Mouse (Mus musculus): ENCODE data around the gene Acoxl. TPM values are rescaled to one million over a fixed set of nuclear protein-coding genes. Genes with fewer than 3 reads are reported as not detected.
A peak's percentile ranks its signal among the peaks of the same experiment; 100 is the strongest.

Acoxl gene
- polyA plus RNA-seq, 1 experiment from 2014 or later: 0.28 TPM

DNA sequence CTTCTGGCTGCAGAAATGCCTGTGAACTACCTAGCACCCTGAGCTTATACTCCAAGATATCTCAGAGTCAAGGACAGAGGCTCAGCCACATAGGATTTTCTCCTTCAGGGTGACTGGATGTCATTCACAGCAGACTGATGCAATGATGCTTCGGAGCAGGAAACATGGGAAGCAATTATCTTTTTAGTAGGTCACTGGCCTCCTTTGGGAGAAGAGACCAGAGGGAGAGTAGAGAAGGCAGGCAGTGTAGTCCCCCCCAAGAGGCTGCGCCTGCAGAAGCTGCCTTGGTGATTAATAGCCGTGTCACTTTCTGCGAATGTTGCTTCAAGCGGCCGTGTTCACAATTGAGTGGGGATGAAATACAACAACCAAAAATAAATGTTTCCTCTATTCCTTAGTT is 121.9 kb downstream of the Acoxl start:
- WGBS: 67% methylated on average over 6 of the region's 6 CpGs
- Histone ChIP-seq H3K27me3 (no peaks in the 10 kb centered on the region), H3K9me3 (replicated peaks) (no peaks in the 10 kb centered on the region), H3K4me1 (replicated peaks) (no peaks in the 10 kb centered on the region), H3K27ac (no peak overlapping the region), H3K4me3 (no peak overlapping the region), H3K9ac (no peak overlapping the region), H3K36me3 (no peaks in the 10 kb centered on the region), H3K4me2 (no peak overlapping the region)
- no peak for ATAC-seq (replicated peaks; ENCODE audit: insufficient number of reproducible peaks, insufficient read depth, low FRiP score, low read depth)

DNA sequence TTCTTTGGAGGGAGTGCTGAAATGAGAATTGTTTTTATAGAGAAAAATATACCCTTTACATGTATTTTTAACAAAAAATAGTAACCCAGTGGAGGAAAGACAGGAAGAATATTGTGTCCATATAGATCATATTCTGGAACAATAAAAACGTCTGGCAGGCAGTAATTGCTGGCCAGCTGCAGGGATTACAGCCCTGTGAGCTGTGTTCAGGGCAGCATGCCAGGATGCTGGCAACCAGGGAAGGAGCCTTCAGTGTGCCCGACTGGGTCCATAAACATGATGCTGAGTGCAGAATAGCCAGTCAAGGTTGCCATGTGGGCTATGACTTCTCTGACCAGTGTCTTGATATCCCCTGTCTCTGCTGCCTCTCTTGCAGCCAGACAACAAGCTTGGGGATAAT is 122.5 kb downstream of the Acoxl start:
- no peak overlapping the region for H3K4me3 ChIP-seq
- 34% methylated on average over 2 of the region's 2 CpGs for WGBS
- ATAC-seq (replicated peaks; ENCODE audit: insufficient number of reproducible peaks, insufficient read depth, low FRiP score, low read depth): no peak
- H3K9ac ChIP-seq: no peak overlapping the region
- H3K36me3 ChIP-seq: no peaks in the 10 kb centered on the region
- no peak overlapping the region for H3K4me2 ChIP-seq
- no peaks in the 10 kb centered on the region for H3K9me3 ChIP-seq (replicated peaks)
- no peak overlapping the region for H3K27ac ChIP-seq
- no peaks in the 10 kb centered on the region for H3K27me3 ChIP-seq
- H3K4me1 ChIP-seq (replicated peaks): no peaks in the 10 kb centered on the region

DNA sequence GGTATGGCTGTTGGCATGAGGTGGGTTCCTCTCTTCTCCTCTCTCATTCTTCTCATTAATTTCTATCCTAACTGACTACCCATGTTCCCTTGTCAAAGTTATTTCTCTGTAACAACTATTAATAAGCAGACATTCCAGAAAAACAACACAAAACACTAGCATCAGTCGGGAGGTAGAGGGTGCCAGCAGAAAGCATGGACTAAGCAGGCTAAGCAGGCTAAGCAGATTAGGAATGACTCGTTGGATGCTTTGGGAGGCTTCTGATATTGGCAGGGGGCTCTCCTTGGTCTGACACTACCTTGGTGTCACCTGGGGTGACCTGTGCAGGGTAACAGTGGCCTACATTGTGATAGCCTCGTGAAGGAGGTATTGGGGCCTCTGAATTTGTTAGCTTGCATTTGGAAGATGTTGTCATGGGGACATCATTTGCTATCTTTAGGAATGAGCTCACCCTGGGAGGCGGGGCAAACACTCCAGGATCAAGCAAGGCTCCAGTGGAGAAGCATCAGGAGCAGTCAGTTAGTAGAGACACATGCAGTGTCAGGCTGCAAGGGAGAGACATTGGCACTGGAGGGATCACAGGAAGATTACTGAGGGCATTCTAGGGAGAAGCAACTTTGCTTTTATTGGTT is 123.2 kb downstream of the Acoxl start:
- no peaks in the 10 kb centered on the region for H3K36me3 ChIP-seq
- peak; percentile 64; the same call in 1 of the 2 replicates for ATAC-seq (replicated peaks; ENCODE audit: insufficient number of reproducible peaks, insufficient read depth, low FRiP score, low read depth)
- WGBS: 31% methylated on average over 4 of the region's 4 CpGs

DNA sequence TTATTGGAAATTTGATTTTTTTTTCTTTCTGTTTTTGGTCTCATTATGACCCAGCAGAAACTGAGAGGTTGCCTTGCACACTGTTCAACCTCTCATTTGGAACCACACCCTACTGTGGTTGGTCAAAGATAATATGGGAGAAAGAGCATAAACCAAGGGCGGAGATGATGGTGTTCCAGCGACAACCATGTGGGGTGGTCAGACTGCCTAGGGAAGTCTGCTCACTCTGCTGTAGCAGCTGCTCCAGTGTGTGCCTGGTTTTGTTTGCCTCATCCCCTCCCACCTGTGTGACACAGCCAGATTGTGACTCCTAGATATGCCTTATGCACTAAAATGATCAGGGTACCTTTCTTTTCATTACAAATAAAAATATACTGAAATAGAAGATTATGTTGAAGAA is 130.3 kb downstream of the Acoxl start:
- no peaks in the 10 kb centered on the region for H3K27me3 ChIP-seq
- H3K9ac ChIP-seq: no peak overlapping the region
- H3K36me3 ChIP-seq: no peaks in the 10 kb centered on the region
- H3K27ac ChIP-seq: no peak overlapping the region
- no peak overlapping the region for H3K4me3 ChIP-seq
- no peaks in the 10 kb centered on the region for H3K4me1 ChIP-seq (replicated peaks)
- no peaks in the 10 kb centered on the region for H3K9me3 ChIP-seq (replicated peaks)
- WGBS: 91% methylated on average over 2 of the region's 2 CpGs
- no peak overlapping the region for H3K4me2 ChIP-seq
- no peak for ATAC-seq (replicated peaks; ENCODE audit: insufficient number of reproducible peaks, insufficient read depth, low FRiP score, low read depth)

More for the DNA sequence above, 123.2 kb downstream of the Acoxl start:
- H3K27ac ChIP-seq: no peak overlapping the region
- no peak overlapping the region for H3K9ac ChIP-seq
- H3K4me3 ChIP-seq: no peak overlapping the region
- no peaks in the 10 kb centered on the region for H3K4me1 ChIP-seq (replicated peaks)
- H3K27me3 ChIP-seq: no peaks in the 10 kb centered on the region
- no peaks in the 10 kb centered on the region for H3K9me3 ChIP-seq (replicated peaks)
- H3K4me2 ChIP-seq: no peak overlapping the region

DNA sequence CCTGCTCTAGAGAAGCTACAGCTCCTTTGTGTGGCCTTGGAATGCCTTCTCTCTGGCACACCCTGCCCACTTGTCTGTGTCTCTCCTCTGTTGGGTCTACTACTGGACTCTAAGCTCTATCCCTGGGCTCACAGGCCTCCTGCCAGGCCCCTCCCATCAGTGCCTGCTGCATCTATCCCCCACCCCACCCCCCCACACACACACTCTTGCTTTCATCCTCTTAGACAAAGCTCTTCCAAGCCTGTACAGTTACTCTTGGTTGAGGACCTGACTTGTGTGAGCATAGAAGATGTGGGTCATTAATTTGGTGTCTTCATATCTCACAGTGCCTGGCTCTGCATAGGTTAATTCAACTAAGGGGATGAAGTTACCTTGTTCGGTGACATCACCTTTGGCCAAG is 137.6 kb downstream of the Acoxl start:
- 76% methylated on average over 1 of the region's 1 CpGs for WGBS
- no peak for ATAC-seq (replicated peaks; ENCODE audit: insufficient number of reproducible peaks, insufficient read depth, low FRiP score, low read depth)
- Histone ChIP-seq H3K9me3 (replicated peaks) (no peaks in the 10 kb centered on the region), H3K4me2 (no peak overlapping the region), H3K4me1 (replicated peaks) (no peaks in the 10 kb centered on the region), H3K27me3 (no peaks in the 10 kb centered on the region), H3K36me3 (no peaks in the 10 kb centered on the region), H3K27ac (no peak overlapping the region), H3K4me3 (no peak overlapping the region), H3K9ac (no peak overlapping the region)

DNA sequence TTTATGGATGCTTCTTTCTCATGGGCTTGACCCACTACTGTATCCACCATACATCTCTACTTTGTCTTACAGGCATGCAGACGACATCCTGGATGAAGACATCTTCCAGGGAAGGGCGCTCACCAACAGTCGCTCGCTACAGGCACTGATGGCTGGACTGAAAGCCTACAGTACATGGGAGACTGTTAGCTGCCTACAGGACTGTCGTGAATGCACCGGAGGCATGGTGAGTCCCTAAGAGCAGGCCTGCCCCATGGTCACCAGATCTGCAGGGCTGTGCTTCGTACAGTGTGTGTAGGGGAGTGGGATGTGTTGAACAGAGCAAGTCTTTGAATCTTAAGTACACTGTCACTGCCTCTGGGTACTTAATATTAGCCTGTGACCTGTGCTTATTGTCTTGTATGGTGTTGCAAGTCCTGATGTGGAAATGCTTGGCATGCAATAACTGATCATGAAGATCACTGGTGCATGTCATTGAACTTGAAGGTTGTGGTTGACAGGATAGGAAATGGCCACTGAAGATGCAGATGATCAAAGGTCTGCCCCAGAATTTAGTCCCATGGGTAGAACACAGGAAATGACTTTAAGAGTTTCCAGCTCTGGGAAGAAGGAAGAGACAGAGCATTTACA is 140.0 kb downstream of the Acoxl start:
- no peak overlapping the region for H3K27ac ChIP-seq
- no peaks in the 10 kb centered on the region for H3K4me1 ChIP-seq (replicated peaks)
- no peak overlapping the region for H3K4me3 ChIP-seq
- H3K9me3 ChIP-seq (replicated peaks): no peaks in the 10 kb centered on the region
- no peaks in the 10 kb centered on the region for H3K36me3 ChIP-seq
- 87% methylated on average over 7 of the region's 7 CpGs for WGBS
- H3K4me2 ChIP-seq: no peak overlapping the region
- no peak for ATAC-seq (replicated peaks; ENCODE audit: insufficient number of reproducible peaks, insufficient read depth, low FRiP score, low read depth)
- H3K27me3 ChIP-seq: 0 out of 2 replicates have a peak, but pooled peaks cover 3% of the 10 kb centered on the region
- no peak overlapping the region for H3K9ac ChIP-seq

DNA sequence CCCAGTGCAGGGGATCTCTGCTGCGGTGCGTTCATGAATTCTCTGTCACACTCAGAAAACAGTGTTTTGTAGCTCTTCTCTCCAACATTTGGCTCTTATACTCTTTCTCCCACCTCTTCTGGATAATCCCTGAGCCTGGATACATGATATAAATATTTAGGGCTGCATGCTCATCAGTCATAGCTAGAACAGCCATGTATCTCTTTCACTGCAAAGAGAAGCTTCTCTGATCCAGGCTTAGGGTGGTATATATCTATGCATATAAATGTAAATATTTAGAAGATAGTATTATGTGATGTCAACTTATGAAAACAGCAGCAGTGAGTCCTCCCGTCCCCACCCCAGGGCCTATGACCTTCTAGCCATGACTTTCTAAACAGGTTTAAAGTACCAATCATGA is 143.9 kb downstream of the Acoxl start:
- no peaks in the 10 kb centered on the region for H3K36me3 ChIP-seq
- no peaks in the 10 kb centered on the region for H3K4me1 ChIP-seq (replicated peaks)
- H3K4me2 ChIP-seq: no peak overlapping the region
- H3K4me3 ChIP-seq: no peak overlapping the region
- 0 out of 2 replicates have a peak, but pooled peaks cover 3% of the 10 kb centered on the region for H3K27me3 ChIP-seq
- no peak overlapping the region for H3K9ac ChIP-seq
- no peak overlapping the region for H3K27ac ChIP-seq
- no peak for ATAC-seq (replicated peaks; ENCODE audit: insufficient number of reproducible peaks, insufficient read depth, low FRiP score, low read depth)
- 88% methylated on average over 3 of the region's 3 CpGs for WGBS
- no peaks in the 10 kb centered on the region for H3K9me3 ChIP-seq (replicated peaks)

DNA sequence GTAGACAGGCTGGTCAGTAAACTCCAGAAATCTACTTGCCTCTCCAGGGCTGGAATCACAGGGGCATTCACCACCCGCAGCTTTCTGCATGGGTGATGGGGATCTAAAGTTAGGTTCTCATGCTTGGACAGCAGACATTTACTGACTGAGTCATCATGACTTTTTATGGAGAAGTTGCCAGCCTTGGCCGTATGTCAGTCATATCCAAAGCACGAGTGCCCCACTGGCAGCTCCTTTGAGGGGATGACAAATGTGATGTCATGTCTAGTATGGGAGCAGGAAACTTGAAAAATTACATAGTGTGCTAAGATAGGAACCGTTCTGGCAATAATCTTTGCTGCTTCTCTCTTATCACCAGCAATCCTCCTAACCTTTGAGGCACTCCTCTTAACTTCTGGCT is 144.6 kb downstream of the Acoxl start:
- Histone ChIP-seq H3K27ac (no peak overlapping the region), H3K9me3 (replicated peaks) (no peaks in the 10 kb centered on the region), H3K27me3 (0 out of 2 replicates have a peak, but pooled peaks cover 3% of the 10 kb centered on the region), H3K4me1 (replicated peaks) (no peaks in the 10 kb centered on the region), H3K9ac (no peak overlapping the region), H3K36me3 (no peaks in the 10 kb centered on the region), H3K4me3 (no peak overlapping the region), H3K4me2 (no peak overlapping the region)
- WGBS: 32% methylated on average over 4 of the region's 4 CpGs
- ATAC-seq (replicated peaks; ENCODE audit: insufficient number of reproducible peaks, insufficient read depth, low FRiP score, low read depth): no peak

DNA sequence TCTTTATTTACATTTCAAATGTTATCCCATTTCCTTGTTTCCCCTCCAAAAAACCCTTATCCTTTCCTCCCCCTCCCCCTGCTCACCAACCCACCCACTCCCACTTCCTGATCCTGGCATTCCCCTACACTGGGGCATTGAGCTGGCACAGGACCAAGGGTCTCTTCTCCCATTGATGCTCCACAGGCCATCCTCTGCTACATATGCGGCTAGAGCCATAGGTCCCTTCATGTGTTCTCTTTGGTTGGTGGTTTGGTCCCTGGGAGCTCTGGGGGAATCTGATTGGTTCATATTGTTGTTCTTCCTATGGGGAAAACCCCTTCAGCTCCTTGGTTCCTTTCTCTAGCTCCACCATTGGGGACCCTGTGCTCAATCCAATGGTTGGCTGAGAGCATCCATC is 145.3 kb downstream of the Acoxl start:
- Histone ChIP-seq H3K9me3 (replicated peaks) (no peaks in the 10 kb centered on the region), H3K27me3 (0 out of 2 replicates have a peak, but pooled peaks cover 3% of the 10 kb centered on the region), H3K4me3 (no peak overlapping the region), H3K4me1 (replicated peaks) (no peaks in the 10 kb centered on the region), H3K27ac (no peak overlapping the region), H3K9ac (no peak overlapping the region), H3K4me2 (no peak overlapping the region), H3K36me3 (no peaks in the 10 kb centered on the region)
- WGBS: 94% methylated on average over 1 of the region's 1 CpGs
- no peak for ATAC-seq (replicated peaks; ENCODE audit: insufficient number of reproducible peaks, insufficient read depth, low FRiP score, low read depth)

DNA sequence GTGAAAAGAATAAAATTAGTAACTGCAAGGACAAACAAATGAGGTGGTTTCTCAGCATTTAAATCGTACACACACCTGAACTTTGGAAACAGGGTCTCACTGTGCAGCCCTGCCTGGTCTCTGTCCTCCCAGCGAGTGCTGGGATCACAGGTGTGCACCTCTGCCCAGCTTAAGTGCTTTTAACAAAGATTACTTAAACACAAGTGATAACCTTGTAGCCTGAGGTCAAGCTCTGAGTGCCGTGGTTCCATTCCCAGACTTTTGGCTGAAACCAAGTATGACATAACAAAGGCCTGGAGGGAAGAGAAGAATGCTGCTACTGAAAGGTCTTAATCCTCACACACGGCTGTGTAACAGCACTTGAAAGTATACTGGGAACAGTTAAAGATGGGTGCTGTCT is 149.0 kb downstream of the Acoxl start:
- ATAC-seq (replicated peaks; ENCODE audit: insufficient number of reproducible peaks, insufficient read depth, low FRiP score, low read depth): no peak
- no peak overlapping the region for H3K27ac ChIP-seq
- H3K27me3 ChIP-seq: no peaks in the 10 kb centered on the region
- H3K9me3 ChIP-seq (replicated peaks): no peaks in the 10 kb centered on the region
- no peak overlapping the region for H3K9ac ChIP-seq
- H3K36me3 ChIP-seq: no peaks in the 10 kb centered on the region
- 39% methylated on average over 4 of the region's 4 CpGs for WGBS
- H3K4me2 ChIP-seq: no peak overlapping the region
- H3K4me1 ChIP-seq (replicated peaks): 0 out of 2 replicates have a peak, but pooled peaks cover 9% of the 10 kb centered on the region
- no peak overlapping the region for H3K4me3 ChIP-seq

DNA sequence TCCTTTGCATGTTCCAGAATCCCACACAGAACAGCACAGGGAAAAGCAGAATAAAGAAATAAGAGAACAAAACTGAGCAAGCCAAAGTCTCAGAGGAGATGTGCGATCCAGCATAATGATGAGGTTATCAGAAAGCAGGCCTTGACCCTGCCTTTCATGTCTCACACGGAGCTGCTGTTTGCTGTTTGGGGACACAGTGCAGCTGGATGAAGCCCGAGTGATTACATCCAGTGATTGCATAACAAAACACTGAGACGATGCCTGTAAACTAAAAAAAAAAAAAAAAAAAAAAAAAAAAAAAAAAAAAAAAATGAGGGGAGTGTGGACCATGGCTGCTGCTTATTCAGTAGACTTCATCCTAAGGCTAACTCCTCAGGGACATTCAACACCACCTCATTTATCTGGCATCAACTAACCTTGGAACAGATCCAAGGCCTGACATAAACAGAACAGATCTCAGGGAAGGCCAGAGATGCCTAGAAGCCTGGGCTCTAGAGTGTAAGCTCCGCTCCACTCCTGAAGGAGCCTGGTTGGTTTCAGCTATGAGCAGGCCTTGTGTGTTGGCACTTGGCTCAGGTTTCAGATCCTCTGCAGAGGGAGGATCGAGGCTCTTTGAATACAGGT is 152.3 kb downstream of the Acoxl start:
- H3K4me2 ChIP-seq: no peak overlapping the region
- H3K36me3 ChIP-seq: no peaks in the 10 kb centered on the region
- H3K27me3 ChIP-seq: no peaks in the 10 kb centered on the region
- ATAC-seq (replicated peaks; ENCODE audit: insufficient number of reproducible peaks, insufficient read depth, low FRiP score, low read depth): no peak; the same call in 1 of the 2 replicates
- H3K9ac ChIP-seq: no peak overlapping the region
- H3K4me3 ChIP-seq: no peak overlapping the region
- WGBS: 41% methylated on average over 6 of the region's 6 CpGs
- 0 out of 2 replicates have a peak, but pooled peaks cover 9% of the 10 kb centered on the region for H3K4me1 ChIP-seq (replicated peaks)
- H3K27ac ChIP-seq: no peak overlapping the region
- no peaks in the 10 kb centered on the region for H3K9me3 ChIP-seq (replicated peaks)
